Mouse (Mus musculus): Measurements from ENCODE around the gene Pik3c2a.
"Not testable (repeated sequence)": the region's sequence is repeated elsewhere in the genome, so short reads cannot be mapped to it uniquely, and the experiment has no call there.

- not testable (repeated sequence) for TF ChIP-seq POLR2A (IDR thresholded peaks at IDR 0.05; ENCODE audit: extremely low read depth, insufficient read depth, low read length); CTCF (IDR thresholded peaks at IDR 0.05; ENCODE audit: low read depth, low read length)
Measured at GRCm38 (mm10) chr7:116387389-116387788, 55.9 kb downstream of the Pik3c2a start.
